Mouse (Mus musculus) heart, embryonic 10.5 days (tissue): ENCODE measurements around the gene Odf2. TPM values are rescaled to one million over a fixed set of nuclear protein-coding genes. Genes with fewer than 3 reads are reported as not detected.

Source experiments
- DNase-seq: peaks from one replicate; pipeline ENCODE4 v3.0.0-alpha.2; 2017; ENCODE audit warnings: low spot score
- H3K27ac ChIP-seq: fragments of 300-500 bp; sonication (generic); 2 replicates; pipeline ENCODE4 v1.5.1; 2016; ENCODE audit warnings: mild to moderate bottlenecking
- H3K27me3 ChIP-seq: fragments of 300-500 bp; sonication (generic); 2 replicates; pipeline ENCODE4 v1.6.1; 2016; ENCODE audit warnings: mild to moderate bottlenecking; ENCODE audit not compliant: poor library complexity, insufficient read depth, severe bottlenecking
- H3K36me3 ChIP-seq: fragments of 300-500 bp; sonication (generic); 2 replicates; pipeline ENCODE4 v1.6.1; 2016; ENCODE audit warnings: mild to moderate bottlenecking, moderate library complexity
- H3K4me1 ChIP-seq: fragments of 300-500 bp; sonication (generic); 2 replicates; pipeline ENCODE4 v1.6.1; 2016; ENCODE audit warnings: mild to moderate bottlenecking
- H3K4me3 ChIP-seq: fragments of 300-500 bp; sonication (generic); 2 replicates; pipeline ENCODE4 v1.5.1; 2016; ENCODE audit warnings: mild to moderate bottlenecking, moderate library complexity
- H3K9me3 ChIP-seq: fragments of 300-500 bp; sonication (generic); 2 replicates; pipeline ENCODE4 v1.6.1; 2016; ENCODE audit warnings: mild to moderate bottlenecking, moderate library complexity
- WGBS: fragments of 180-500 bp; shearing (Covaris S2); methylation state at CpG from one replicate; pipeline ENCODE4 v1.1.7; 2016; 5-methylcytosine and 5-hydroxymethylcytosine counted together
- microRNA-seq: library from miRNA; unstranded; fragments of <30 nt; microRNA quantifications from one replicate; pipeline ENCODE4, GENCODE M21; 2017
- polyA plus RNA-seq: library from polyadenylated mRNA; unstranded; fragments of >200 nt; fragmentation: Nextera tagmentation; extraction: Ambion mirVana; gene quantifications from 2 replicates; pipeline ENCODE4 v1.2.1, GENCODE M21; 2016

Odf2 gene
- polyA plus RNA-seq, 1 experiment from 2014 or later: 82.6 TPM

DNA sequence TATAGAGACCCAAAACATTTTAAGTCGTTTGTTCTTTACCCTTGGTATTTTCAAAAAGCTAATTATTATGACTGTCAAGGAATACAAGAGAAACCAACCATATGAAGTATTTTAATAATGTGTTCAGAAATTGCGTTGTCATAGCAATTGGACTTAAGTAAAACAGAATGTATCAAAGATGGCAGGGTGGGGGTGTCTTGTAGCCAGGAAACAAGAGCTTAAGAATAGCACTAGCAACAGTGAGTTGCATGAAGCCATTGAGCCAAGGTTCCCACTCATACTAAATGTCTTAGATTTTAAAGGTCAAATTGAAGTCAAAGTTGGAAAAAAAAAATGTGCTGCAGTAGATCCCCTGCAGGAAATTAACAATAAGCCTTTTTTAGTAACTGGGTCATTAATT is 77.8 kb downstream of the Odf2 start:
- Histone ChIP-seq H3K9me3 (no peaks in the 10 kb centered on the region), H3K27me3 (no peaks in the 10 kb centered on the region), H3K36me3 (peaks cover 29% of the 10 kb centered on the region), H3K27ac (peak overlapping the region; percentile 96; the same call in 1 of the 2 replicates), H3K4me1 (peaks cover 38% of the 10 kb centered on the region), H3K4me3 (peak overlapping the region; percentile 85)
- WGBS: 80% methylated on average over 2 of the region's 2 CpGs
- no peak for DNase-seq

GRCm38 (mm10) chr2:29967768-29968167 is 78.7 kb downstream of the Odf2 start:
- Histone ChIP-seq H3K27me3 (no peaks in the 10 kb centered on the region), H3K9me3 (no peaks in the 10 kb centered on the region), H3K4me1 (peaks cover 47% of the 10 kb centered on the region), H3K4me3 (peak overlapping the region; percentile 85), H3K27ac (peak overlapping the region; percentile 71), H3K36me3 (peaks cover 32% of the 10 kb centered on the region)
- WGBS: 25% methylated on average over 5 of the region's 5 CpGs
- peak; percentile 88 for DNase-seq

- H3K4me1 ChIP-seq: peaks cover 50% of the 10 kb centered on the region
- DNase-seq: no peak
- no peak overlapping the region for H3K4me3 ChIP-seq
These were observed 79.6 kb downstream of the Odf2 start for GRCm38 (mm10) chr2:29968638-29969037.

GRCm38 (mm10) chr2:29971838-29972635 is 83.0 kb downstream of the Odf2 start:
- Histone ChIP-seq H3K4me1 (peaks cover 36% of the 10 kb centered on the region), H3K9me3 (no peaks in the 10 kb centered on the region), H3K4me3 (no peak overlapping the region), H3K27ac (no peak overlapping the region), H3K36me3 (peaks cover 51% of the 10 kb centered on the region), H3K27me3 (no peaks in the 10 kb centered on the region)
- DNase-seq: no peak
- WGBS: 57% methylated on average over 9 of the region's 9 CpGs

More at GRCm38 (mm10) chr2:29968638-29969037, 79.6 kb downstream of the Odf2 start:
- peaks cover 35% of the 10 kb centered on the region for H3K36me3 ChIP-seq
- 43% methylated on average over 5 of the region's 5 CpGs for WGBS
- no peaks in the 10 kb centered on the region for H3K27me3 ChIP-seq
- no peak overlapping the region for H3K27ac ChIP-seq
- no peaks in the 10 kb centered on the region for H3K9me3 ChIP-seq

DNA sequence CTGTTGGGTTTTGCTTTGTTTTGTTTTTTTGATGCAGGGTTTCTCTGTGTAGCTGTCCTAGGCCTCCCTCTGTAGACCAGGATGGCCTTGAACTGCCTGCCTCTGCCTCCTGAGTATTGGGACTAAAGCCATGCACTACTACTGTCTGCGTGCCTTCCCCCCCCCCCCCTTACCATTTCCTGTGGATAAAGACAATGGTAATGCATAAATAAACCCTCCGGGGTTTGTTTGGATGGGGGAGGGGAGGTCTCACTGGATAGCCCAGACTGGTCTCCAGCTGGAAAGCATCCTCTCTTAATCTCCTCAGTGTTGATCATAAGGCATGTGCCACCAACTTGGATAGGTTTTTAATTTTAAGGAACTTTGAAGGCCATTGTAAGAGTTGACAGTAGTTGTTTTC is 84.5 kb downstream of the Odf2 start:
- Histone ChIP-seq H3K27ac (no peak overlapping the region), H3K9me3 (no peaks in the 10 kb centered on the region), H3K4me1 (peaks cover 22% of the 10 kb centered on the region), H3K4me3 (no peak overlapping the region), H3K36me3 (peaks cover 48% of the 10 kb centered on the region), H3K27me3 (no peaks in the 10 kb centered on the region)
- DNase-seq: no peak
- 22% methylated on average over 2 of the region's 2 CpGs for WGBS

GRCm38 (mm10) chr2:29977307-29977706 is 88.3 kb downstream of the Odf2 start:
- Histone ChIP-seq H3K36me3 (peaks cover 67% of the 10 kb centered on the region), H3K4me3 (no peak overlapping the region), H3K27me3 (no peaks in the 10 kb centered on the region), H3K27ac (no peak overlapping the region), H3K9me3 (no peaks in the 10 kb centered on the region), H3K4me1 (peaks cover 8% of the 10 kb centered on the region; the same call in 1 of the 2 replicates)
- DNase-seq: no peak

GRCm38 (mm10) chr2:29980661-29981060 is 91.6 kb downstream of the Odf2 start:
- H3K4me1 ChIP-seq: no peaks in the 10 kb centered on the region
- 77% methylated on average over 1 of the region's 1 CpGs for WGBS
- no peaks in the 10 kb centered on the region for H3K27me3 ChIP-seq
- H3K27ac ChIP-seq: no peak overlapping the region
- peaks cover 82% of the 10 kb centered on the region for H3K36me3 ChIP-seq
- no peaks in the 10 kb centered on the region for H3K9me3 ChIP-seq
- H3K4me3 ChIP-seq: no peak overlapping the region
- DNase-seq: no peak

Small RNA genes within 50 kb of the gene (microRNA-seq; reads per million reads assigned to microRNA genes)
- gene Mir219a-2: not detected
- gene Mir219b: not detected

Other genes with a start within 250 kb of the Odf2 start
- gene Gm13420, start 137.5 kb upstream of the Odf2 start, polyA plus RNA-seq: 0.28 TPM in 1 of 2 replicates, not detected in the other
- gene Gm13547, start 129.9 kb upstream of the Odf2 start, polyA plus RNA-seq: not detected in 2 replicates
- 34.6 and 34.8 TPM in 2 replicates for gene Coq4, start 101.7 kb upstream of the Odf2 start, polyA plus RNA-seq
- gene Trub2, start 100.7 kb upstream of the Odf2 start, polyA plus RNA-seq: 33.5 and 43.1 TPM in 2 replicates
- 8.4 and 9.5 TPM in 2 replicates for gene Slc27a4, start 86.6 kb upstream of the Odf2 start, polyA plus RNA-seq
- 18.4 and 19.1 TPM in 2 replicates for gene Urm1, start 69.1 kb upstream of the Odf2 start, polyA plus RNA-seq
- 22.8 and 26.7 TPM in 2 replicates for gene Cercam, start 20.1 kb upstream of the Odf2 start, polyA plus RNA-seq
- 50.0 and 61.3 TPM in 2 replicates for gene Gle1, start 46.2 kb downstream of the Odf2 start, polyA plus RNA-seq
- 103 and 116 TPM in 2 replicates for gene Sptan1, start 76.3 kb downstream of the Odf2 start, polyA plus RNA-seq
- 17.7 and 22.3 TPM in 2 replicates for gene Wdr34, start 159.7 kb downstream of the Odf2 start, polyA plus RNA-seq
- gene Set, start 168.2 kb downstream of the Odf2 start, polyA plus RNA-seq: 341 and 570 TPM in 2 replicates
- gene Pkn3, start 188.5 kb downstream of the Odf2 start, polyA plus RNA-seq: 13.8 and 17.7 TPM in 2 replicates
- gene Zdhhc12, start 204.4 kb downstream of the Odf2 start, polyA plus RNA-seq: 65.5 and 66.2 TPM in 2 replicates
- 5.9 and 7.2 TPM in 2 replicates for gene Zer1, start 235.4 kb downstream of the Odf2 start, polyA plus RNA-seq
- 3.9 and 6.8 TPM in 2 replicates for gene Tbc1d13, start 244.5 kb downstream of the Odf2 start, polyA plus RNA-seq